In the genomic region with DNA sequence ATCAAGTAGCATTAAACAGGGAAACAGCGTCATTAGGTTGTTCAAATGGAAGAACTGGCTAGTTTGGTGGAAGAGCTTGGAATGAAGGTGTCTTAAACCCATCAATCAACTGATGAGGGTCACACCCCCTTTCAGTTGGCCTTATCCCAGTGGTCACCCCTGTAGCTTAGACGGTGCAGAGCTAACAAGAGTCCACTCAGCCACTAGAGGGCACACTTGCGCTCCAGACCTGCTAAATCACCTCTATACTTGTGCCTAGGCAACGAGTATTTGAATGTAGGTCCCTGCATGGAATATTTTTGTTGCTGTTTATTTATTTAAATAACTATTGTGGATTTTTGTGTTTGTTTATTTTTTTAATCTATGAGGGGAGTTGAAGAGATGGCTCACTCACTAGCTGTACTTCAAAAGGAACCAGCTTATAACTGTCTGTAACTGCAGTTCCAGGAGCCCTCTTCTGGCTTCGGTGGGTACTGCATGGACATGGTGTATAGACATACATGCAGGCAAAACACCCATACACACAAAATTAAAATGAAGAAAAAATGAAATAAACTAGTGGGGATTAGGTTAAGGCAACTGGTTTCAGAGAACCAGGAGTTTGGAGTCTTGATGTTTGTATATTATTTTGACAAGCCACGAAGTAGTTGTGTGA, we compare ENCODE assay signal across 9 mouse cellular contexts. TPM values are rescaled to one million over a fixed set of nuclear protein-coding genes. Genes with fewer than 3 reads are reported as not detected.
DNase-seq lines count a peak whose midpoint lies in the region; ATAC-seq and TF ChIP-seq lines count a peak whose summit lies in the region.
"Had no signal": no experiment of that assay in that cellular context is flagged by ENCODE, and none has a peak within 500 bp of the region (broad histone marks: within the 10 kb centered on the region; RNA-seq: fewer than 3 reads in every experiment).

No protein-coding gene starts in this region.

- no peaks in the 10 kb centered on the region for H3K4me1 ChIP-seq in limb, embryonic 10.5 days
- H3K4me1 ChIP-seq in neural tube, embryonic 11.5 days (ENCODE audit: control insufficient read depth, insufficient read depth, low read length), result no peaks in the 10 kb centered on the region
- H3K4me1 ChIP-seq: liver, embryonic 15.5 days had no signal

- CTCF ChIA-PET in Patski (lab: Charles Lee), result interaction anchor here (1.0 to 1.8 kb wide), 14 partner anchors 9 to 325 kb away, joined by 3 to 10 read pairs (median 4); no protein-coding TSS in a partner anchor

- intact Hi-C loops in heart, postnatal 10 days (cut with DNase I), result loop anchor here (2.0 kb wide), 1 partner anchor 107 kb away; no protein-coding TSS in a partner anchor
- intact Hi-C loops in heart, postnatal 25 days (cut with DNase I), result loop anchor here (1.0 to 10.0 kb wide), 2 partner anchors 107 to 263 kb away; no protein-coding TSS in a partner anchor

- no peak overlapping the region for H3K27ac ChIP-seq in limb, embryonic 10.5 days
- H3K27ac ChIP-seq in neural tube, embryonic 11.5 days (ENCODE audit: low read depth, low read length), result no peak overlapping the region
- H3K27ac ChIP-seq: liver, embryonic 15.5 days had no signal

- no peak overlapping the region for H3K4me3 ChIP-seq in limb, embryonic 10.5 days
- no peak overlapping the region for H3K4me3 ChIP-seq in neural tube, embryonic 11.5 days (ENCODE audit: low read depth, low read length)
- H3K4me3 ChIP-seq: liver, embryonic 15.5 days had no signal

- POLR2A ChIA-PET in Patski (lab: Charles Lee), result no interaction called here

- WGBS in limb, embryonic 10.5 days, result 75% methylated on average over 6 of the region's 6 CpGs
- WGBS in neural tube, embryonic 11.5 days, result 70% methylated on average over 6 of the region's 6 CpGs

- peak; percentile 84 for TF ChIP-seq CTCF in Patski (IDR thresholded peaks at IDR 0.05)

- in situ Hi-C loops in Patski (cut with MboI; ENCODE audit: low pct_unique_long_range_greater_than_20kb), result no loop called here

- H3K9ac ChIP-seq in neural tube, embryonic 11.5 days (ENCODE audit: low read length), result no peak overlapping the region
- H3K9ac ChIP-seq: liver, embryonic 15.5 days had no signal

- no peak overlapping the region for H3K4me2 ChIP-seq in neural tube, embryonic 11.5 days (ENCODE audit: low read depth)
- H3K4me2 ChIP-seq: liver, embryonic 15.5 days had no signal

- H3K27me3 ChIP-seq in Patski, result no peaks in the 10 kb centered on the region
- no peaks in the 10 kb centered on the region for H3K27me3 ChIP-seq in limb, embryonic 10.5 days (ENCODE audit: low read depth, poor library complexity, severe bottlenecking)
- H3K27me3 ChIP-seq in neural tube, embryonic 11.5 days (ENCODE audit: control insufficient read depth, insufficient read depth, low read length), result no peaks in the 10 kb centered on the region
- H3K27me3 ChIP-seq: liver, embryonic 15.5 days had no signal

- DNase-seq in heart, postnatal 10 days, result peak; percentile 59 to 81
- no peak for DNase-seq in heart, postnatal 25 days (ENCODE audit: low spot score)
- DNase-seq in A20 (ENCODE audit: low read depth, low spot score), result peak; percentile 79
- no peak for DNase-seq in Patski (ENCODE audit: low read depth, low spot score)
- DNase-seq in embryo, embryonic 11 days, result peak; percentile 65
- DNase-seq in limb, embryonic 10.5 days (ENCODE audit: low spot score), result peak; percentile 63
- peak; percentile 40 for DNase-seq in neural tube, embryonic 11.5 days (ENCODE audit: low spot score)

- H3K36me3 ChIP-seq in limb, embryonic 10.5 days, result peaks cover 90% of the 10 kb centered on the region
- H3K36me3 ChIP-seq in neural tube, embryonic 11.5 days (ENCODE audit: control insufficient read depth, insufficient read depth, low read length), result no peaks in the 10 kb centered on the region
- H3K36me3 ChIP-seq: liver, embryonic 15.5 days had no signal

- no peak for ATAC-seq in Patski
- ATAC-seq in neural tube, embryonic 11.5 days (ENCODE audit: insufficient read depth, low FRiP score, low TSS enrichment), result no peak
- ATAC-seq in erythroblast, adult 5-6 weeks (replicated peaks; ENCODE audit: low FRiP score, poor library complexity, severe bottlenecking), result no peak

- no peaks in the 10 kb centered on the region for H3K9me3 ChIP-seq in limb, embryonic 10.5 days (replicated peaks)
- 0 out of 2 replicates have a peak, but pooled peaks cover 5% of the 10 kb centered on the region for H3K9me3 ChIP-seq in neural tube, embryonic 11.5 days (ENCODE audit: control insufficient read depth, low read length)
- H3K9me3 ChIP-seq: liver, embryonic 15.5 days had no signal

RNA-seq across cellular contexts. Expression of a gene that starts 52.2 kb away (rescaled TPM):
- total RNA-seq in heart, postnatal 10 days (2021), result 10 to 100 TPM; 76.2 to 79.6 TPM
- 10 to 100 TPM; 94.1 to 94.2 TPM for total RNA-seq in heart, postnatal 25 days (2021)
- 11.6 TPM for polyA plus RNA-seq in Patski (2021)
- polyA plus RNA-seq in limb, embryonic 10.5 days (2016; fragmentation: Nextera tagmentation; extraction: Ambion mirVana), result 258 and 261 TPM in 2 replicates
- polyA plus RNA-seq in neural tube, embryonic 11.5 days (2014; fragmentation: Nextera tagmentation; extraction: Ambion mirVana), result 115 and 120 TPM in 2 replicates
- total RNA-seq in erythroblast, adult 5-6 weeks (2015; ENCODE audit: low replicate concordance), result not detected in 2 replicates
- not detected in 2 replicates for total RNA-seq in erythroblast, adult 5-6 weeks (2017; ENCODE audit: low replicate concordance)

Comparison
In these comparisons a context has a peak if more than half of its experiments do, and no peak if none do; other contexts are left out.
1. DNase-seq: peak in heart, postnatal 10 days (2 of 2), A20 (single experiment), embryo, embryonic 11 days (single experiment), limb, embryonic 10.5 days (single experiment) and neural tube, embryonic 11.5 days (single experiment); none in heart, postnatal 25 days (single experiment) and Patski (single experiment).
2. RNA of a gene that starts 52.2 kb away (total RNA-seq): 94.1 to 94.2 TPM in heart, postnatal 25 days and 76.2 to 79.6 TPM in heart, postnatal 10 days; not detected in erythroblast, adult 5-6 weeks; every median in the first group is over 10 times any median in the second.